Mouse (Mus musculus) testis, adult 2 months (tissue): Measurements from ENCODE around the gene Ccdc63.

Experiments used
- CTCF ChIP-seq: fragments of 200-500 bp; IDR thresholded peaks from 2 replicates; pipeline ENCODE4 v1.5.1; 2012; ENCODE audit warnings: low read depth, mild to moderate bottlenecking, inconsistent platforms, low read length, moderate library complexity; ENCODE audit not compliant: control insufficient read depth, insufficient read depth, insufficient replicate concordance
- POLR2A ChIP-seq: fragments of 200-500 bp; IDR thresholded peaks from 2 replicates; pipeline ENCODE4 v1.6.1; 2012; ENCODE audit warnings: low read depth, mild to moderate bottlenecking, inconsistent platforms, low read length, moderate library complexity; ENCODE audit not compliant: control insufficient read depth

GRCm38 (mm10) chr5:122115266-122115763, 25.3 kb downstream of the Ccdc63 start:
- TF ChIP-seq POLR2A: no peak
- no peak for TF ChIP-seq CTCF
